Mouse (Mus musculus): ENCODE data around the gene C1qa.

DNA sequence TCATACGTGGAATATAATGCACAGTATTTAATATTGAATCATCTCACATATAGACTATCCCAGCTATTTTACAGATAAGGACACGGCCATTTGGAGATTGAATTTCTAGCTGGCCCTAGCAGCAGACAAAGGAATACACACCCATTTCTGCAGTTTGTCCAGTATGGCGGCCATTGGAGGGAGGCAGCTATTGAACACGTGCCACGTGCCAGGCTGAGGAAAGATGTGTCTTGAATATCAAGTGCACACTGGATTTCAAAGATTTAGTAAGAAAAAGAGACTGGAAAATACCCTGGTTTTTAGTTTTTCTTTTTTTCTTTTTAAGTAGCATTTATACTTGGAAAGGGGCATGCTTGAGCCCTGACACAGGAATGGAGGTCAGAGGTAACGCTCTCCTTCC is 51.4 kb downstream of the C1qa start:
- TF ChIP-seq CTCF (IDR thresholded peaks at IDR 0.05; ENCODE audit: low read depth) (no peak), EP300 (IDR thresholded peaks at IDR 0.05; ENCODE audit: low read depth) (no peak)
